ENCODE assay signal across 21 mouse cellular contexts in genomic region chr6:16064691-16065090, GRCm38 (mm10).
"Had no signal": no experiment of that assay in that cellular context is flagged by ENCODE, and none has a peak within 500 bp of the region (broad histone marks: within the 10 kb centered on the region; RNA-seq: fewer than 3 reads in every experiment).

No protein-coding gene starts in this region.

- H3K9ac ChIP-seq: intestine, embryonic 15.5 days; kidney, embryonic 15.5 days; limb, embryonic 13.5 days; liver, embryonic 12.5 days; liver, embryonic 15.5 days; lung, embryonic 15.5 days; stomach, embryonic 15.5 days had no signal

- DNase-seq: kidney, adult 11 months; kidney, adult 8-10 months; kidney, postnatal 10 days; kidney, postnatal 36 days; layer of hippocampus, postnatal 36 days; liver; lung, adult 18-20 months; lung, postnatal 10 days; lung, postnatal 4 days; right cerebral cortex, postnatal 25 days; spleen, adult 18-20 months; thymus, postnatal 36 days had no signal

- H3K4me1 ChIP-seq: intestine, embryonic 15.5 days; kidney, embryonic 15.5 days; limb, embryonic 10.5 days; limb, embryonic 13.5 days; liver, embryonic 12.5 days; liver, embryonic 15.5 days; lung, embryonic 15.5 days; stomach, embryonic 15.5 days had no signal

- H3K27me3 ChIP-seq: intestine, embryonic 15.5 days; kidney, embryonic 15.5 days; limb, embryonic 13.5 days; liver, embryonic 12.5 days; liver, embryonic 15.5 days; lung, embryonic 15.5 days; stomach, embryonic 15.5 days had no signal

- H3K27ac ChIP-seq: intestine, embryonic 15.5 days; kidney, embryonic 15.5 days; left cerebral cortex, adult 2 months; limb, embryonic 10.5 days; limb, embryonic 13.5 days; liver, embryonic 12.5 days; liver, embryonic 15.5 days; lung, embryonic 15.5 days; stomach, embryonic 15.5 days had no signal

- H3K9me3 ChIP-seq: intestine, embryonic 15.5 days; kidney, embryonic 15.5 days; limb, embryonic 10.5 days; limb, embryonic 13.5 days; liver, embryonic 12.5 days; liver, embryonic 15.5 days; lung, embryonic 15.5 days; stomach, embryonic 15.5 days had no signal

- H3K36me3 ChIP-seq: intestine, embryonic 15.5 days; kidney, embryonic 15.5 days; limb, embryonic 10.5 days; limb, embryonic 13.5 days; liver, embryonic 12.5 days; liver, embryonic 15.5 days; lung, embryonic 15.5 days; stomach, embryonic 15.5 days had no signal

- ATAC-seq: intestine, embryonic 15.5 days; liver, embryonic 12.5 days had no signal

- H3K4me2 ChIP-seq: intestine, embryonic 15.5 days; kidney, embryonic 15.5 days; limb, embryonic 13.5 days; liver, embryonic 12.5 days; liver, embryonic 15.5 days; lung, embryonic 15.5 days; stomach, embryonic 15.5 days had no signal

- H3K4me3 ChIP-seq: intestine, embryonic 15.5 days; kidney, embryonic 15.5 days; left cerebral cortex, adult 2 months; limb, embryonic 10.5 days; limb, embryonic 13.5 days; liver, embryonic 12.5 days; liver, embryonic 15.5 days; lung, embryonic 15.5 days; stomach, embryonic 15.5 days had no signal
